Mouse (Mus musculus) erythroblast, embryonic 14.5 days (primary cell): ENCODE data around the gene Fndc9.

Source experiments
- GATA1 ChIP-seq: IDR thresholded peaks from 2 replicates; pipeline ENCODE4 v1.6.1; 2012; ENCODE audit warnings: low read length, inconsistent platforms, mixed read lengths
- TAL1 ChIP-seq: IDR thresholded peaks from 3 replicates; pipeline ENCODE4 v1.6.1; 2012; ENCODE audit warnings: low read length, inconsistent platforms, mixed read lengths

GRCm38 (mm10) chr11:46251994-46252393 is 16.7 kb downstream of the Fndc9 start:
- TF ChIP-seq GATA1 (no peak), TAL1 (no peak)
